Mouse (Mus musculus): Measurements from ENCODE around the gene Mroh7.

Gene Mroh7

DNA sequence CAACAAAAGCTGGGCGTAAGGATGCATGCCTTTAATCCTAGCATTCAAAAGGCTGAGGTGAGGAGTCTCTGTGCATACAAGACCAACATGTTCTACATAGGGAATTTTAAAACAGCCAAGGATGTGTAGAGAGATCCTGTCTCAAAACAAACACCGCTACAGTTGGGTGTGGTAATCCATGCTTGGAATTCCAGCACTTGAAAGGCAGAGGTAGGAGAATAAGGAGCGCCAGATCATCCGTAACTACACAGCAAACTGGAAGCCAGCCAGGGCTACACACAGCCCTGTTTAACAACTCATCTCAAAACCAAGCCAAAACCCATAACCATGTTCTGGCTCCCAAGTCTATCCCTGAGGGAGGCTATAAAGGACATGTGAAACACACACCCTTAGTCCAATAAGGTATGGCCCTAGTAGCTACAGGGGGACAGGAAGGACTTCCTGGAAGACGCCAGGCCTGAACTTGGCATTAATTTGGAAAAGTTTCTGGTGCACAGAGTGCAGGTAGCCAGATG, 66.7 kb downstream of the Mroh7 start:
- POLR2A ChIA-PET = no interaction called here

GRCm38 (mm10) chr4:106655681-106656080, 75.0 kb downstream of the Mroh7 start:
- POLR2A ChIA-PET = interaction anchor here in 3 of 4 experiments (0.6 to 2.5 kb wide), 10 partner anchors 9 to 849 kb away, joined by 3 to 11 read pairs (median 4); partner anchors contain the start of gene Ttc4 (in 1 of the 3)
- CTCF ChIA-PET = interaction anchor here in 2 of 4 experiments (0.5 to 0.8 kb wide), 2 partner anchors 23 to 75 kb away, joined by 3 read pairs; partner anchors contain the start of gene Mroh7 (in 1 of the 2)

More for the DNA sequence above, 66.7 kb downstream of the Mroh7 start:
- CTCF ChIA-PET = no interaction called here

- ChIA-PET CTCF (interaction anchor here in 2 of 4 experiments (0.8 to 1.0 kb wide), 2 partner anchors 22 to 55 kb away, joined by 3 read pairs; no protein-coding TSS in a partner anchor), POLR2A (interaction anchor here in 2 of 4 experiments (0.7 to 1.2 kb wide), 4 partner anchors 7 to 39 kb away, joined by 3 read pairs; no protein-coding TSS in a partner anchor)
Observed at GRCm38 (mm10) chr4:106653051-106653450, 77.7 kb downstream of the Mroh7 start.

- CTCF ChIA-PET = interaction anchor here in 1 of 4 experiments (1.0 kb wide), 1 partner anchor 56 kb away, joined by 3 read pairs; no protein-coding TSS in a partner anchor
- POLR2A ChIA-PET = interaction anchor here in 1 of 4 experiments (0.9 kb wide), 1 partner anchor 19 kb away, joined by 3 read pairs; no protein-coding TSS in a partner anchor
Observed at GRCm38 (mm10) chr4:106652546-106652945, 78.2 kb downstream of the Mroh7 start.

- ChIA-PET CTCF (interaction anchor here in 1 of 4 experiments (0.8 kb wide), 1 partner anchor 37 kb away, joined by 4 read pairs; no protein-coding TSS in a partner anchor), POLR2A (interaction anchor here in 3 of 4 experiments (0.6 to 2.3 kb wide), 14 partner anchors 10 to 527 kb away, joined by 3 to 10 read pairs (median 4); partner anchors contain the start of genes Ssbp3 (in 1 of the 3), Tceanc2 (in 1 of the 3) and Tmem59 (in 1 of the 3))
Observed at GRCm38 (mm10) chr4:106650833-106651527, 79.7 kb downstream of the Mroh7 start, which contains the start of gene Pars2. TSS of gene Pars2 (plus strand) at chr4:106651069.

DNA sequence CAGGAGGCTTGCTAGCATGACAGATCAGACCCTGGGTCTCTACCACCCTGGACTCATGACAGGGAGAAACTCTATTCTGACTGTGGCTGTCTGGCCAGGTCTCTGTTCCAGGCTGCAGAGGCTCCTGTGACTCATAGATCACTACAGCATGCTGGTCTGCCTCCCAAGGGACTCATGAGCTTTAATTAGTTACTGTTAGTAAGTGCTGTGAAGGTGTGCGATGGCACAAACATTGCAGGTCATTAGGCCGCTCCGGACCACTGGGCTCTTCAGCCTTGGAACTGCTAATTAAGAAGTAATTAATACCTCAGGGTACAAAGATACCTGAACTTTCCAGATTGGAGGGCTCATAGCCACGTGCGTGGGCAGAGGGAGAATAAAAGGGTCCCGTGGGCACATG, 83.6 kb downstream of the Mroh7 start:
- CTCF ChIA-PET = interaction anchor here in 2 of 4 experiments (0.6 to 1.3 kb wide), 3 partner anchors 10 to 148 kb away, joined by 3 to 5 read pairs (median 3); no protein-coding TSS in a partner anchor
- POLR2A ChIA-PET = interaction anchor here in 1 of 4 experiments (1.3 kb wide), 2 partner anchors 9 to 10 kb away, joined by 3 read pairs; no protein-coding TSS in a partner anchor

GRCm38 (mm10) chr4:106645797-106646196, 84.9 kb downstream of the Mroh7 start:
- POLR2A ChIA-PET = interaction anchor here in 3 of 4 experiments (0.5 to 1.1 kb wide), 8 partner anchors 8 to 1259 kb away, joined by 3 to 5 read pairs (median 3); no protein-coding TSS in a partner anchor
- CTCF ChIA-PET = interaction anchor here in 1 of 4 experiments (0.6 to 0.7 kb wide), 3 partner anchors 29 to 137 kb away, joined by 4 to 20 read pairs (median 10); partner anchors contain the start of gene Lexm

DNA sequence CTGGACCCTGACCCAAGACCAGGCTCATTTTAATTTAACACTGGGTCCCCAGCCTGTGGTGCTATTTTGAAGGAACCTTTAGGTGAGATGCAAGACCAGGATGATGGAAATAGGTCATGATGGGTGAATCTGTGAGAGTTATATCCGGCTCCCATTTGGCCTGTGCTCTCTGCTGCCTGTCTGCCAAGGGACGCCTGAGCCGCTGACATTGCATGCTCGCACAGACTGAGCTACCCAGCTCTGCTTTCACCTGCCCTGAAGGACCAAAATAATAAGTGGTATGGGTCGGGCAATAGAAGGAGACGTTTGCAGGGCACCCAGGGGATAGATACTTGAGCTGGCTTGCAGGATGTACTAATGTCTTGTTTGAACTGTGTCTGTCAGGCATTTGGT, 86.5 kb downstream of the Mroh7 start:
- ChIA-PET POLR2A (no interaction called here), CTCF (interaction anchor here in 3 of 4 experiments (0.5 kb wide), 3 partner anchors 136 to 1453 kb away, joined by 3 to 7 read pairs (median 7); no protein-coding TSS in a partner anchor)

GRCm38 (mm10) chr4:106643483-106644217, 87.1 kb downstream of the Mroh7 start:
- ChIA-PET CTCF (interaction anchor here in 2 of 4 experiments (0.5 to 0.9 kb wide), 2 partner anchors 13 to 1453 kb away, joined by 5 to 7 read pairs; no protein-coding TSS in a partner anchor), POLR2A (no interaction called here)

DNA sequence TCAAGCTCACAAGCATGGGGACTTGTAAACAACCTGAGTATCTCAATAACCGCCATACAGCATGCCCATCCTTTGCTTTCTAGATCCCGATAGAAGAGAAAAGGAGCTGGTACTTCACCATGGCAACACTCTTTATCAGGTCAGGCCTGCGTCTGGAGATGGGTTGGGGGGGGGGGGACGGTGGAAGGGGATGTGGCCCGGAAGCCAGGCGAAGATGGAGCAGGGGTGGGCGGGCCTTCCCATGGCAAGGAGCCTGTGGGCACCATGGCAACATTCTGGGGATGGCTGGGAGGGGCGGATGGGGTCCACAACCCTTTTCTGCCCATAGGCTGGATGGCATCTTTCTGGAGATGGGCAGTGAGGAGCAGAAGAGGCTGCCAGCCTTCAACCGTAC, 96.6 kb downstream of the Mroh7 start:
- POLR2A ChIA-PET = interaction anchor here in 3 of 4 experiments (0.8 to 2.0 kb wide), 5 partner anchors 11 to 74 kb away, joined by 3 to 4 read pairs (median 3); partner anchors contain the start of gene Ttc22 (in 1 of the 3)
- CTCF ChIA-PET = interaction anchor here in 3 of 4 experiments (0.6 to 1.5 kb wide), 6 partner anchors 74 to 524 kb away, joined by 3 to 9 read pairs (median 4); no protein-coding TSS in a partner anchor

DNA sequence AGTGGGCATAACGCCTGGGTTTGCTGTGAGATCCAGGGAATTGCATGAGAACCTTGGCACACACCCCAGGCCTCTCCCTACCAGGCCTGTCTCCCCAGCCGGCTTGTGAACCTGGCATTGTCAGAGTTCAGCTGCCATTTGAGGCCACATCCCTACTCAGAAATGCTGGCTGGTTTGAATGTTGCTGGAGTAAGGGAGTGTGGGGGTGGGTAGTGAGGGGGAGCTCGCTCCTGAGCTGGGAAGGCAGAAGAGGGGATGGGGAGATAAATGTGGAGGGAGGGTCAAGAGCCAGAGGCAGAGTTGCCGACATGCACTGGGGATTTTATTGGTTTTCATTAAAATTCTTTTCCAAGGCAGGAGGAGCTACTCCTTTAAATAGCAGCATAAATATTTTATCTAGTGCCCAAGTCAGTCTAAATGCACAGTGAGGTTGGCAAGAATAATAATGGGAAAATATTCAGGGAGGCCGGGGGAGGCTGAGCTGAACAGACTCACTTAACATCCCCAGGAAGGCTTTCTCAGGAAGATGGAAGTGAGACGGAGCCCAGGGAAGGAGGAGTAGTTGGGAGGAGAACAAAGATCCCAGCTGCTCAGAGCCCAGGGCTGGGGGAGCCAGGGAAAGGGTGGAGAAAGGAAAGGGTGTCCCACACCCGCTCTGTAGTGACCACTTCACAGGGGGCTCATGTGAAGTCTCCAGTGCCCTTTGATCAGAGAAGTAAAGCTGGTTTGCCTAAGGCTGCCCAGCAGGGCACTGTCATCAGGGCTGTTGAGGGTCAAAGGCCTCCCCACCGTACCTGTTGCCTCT, 97.2 kb downstream of the Mroh7 start:
- POLR2A ChIA-PET = interaction anchor here in 3 of 4 experiments (0.6 to 2.0 kb wide), 7 partner anchors 11 to 688 kb away, joined by 3 to 4 read pairs (median 3); partner anchors contain the start of gene Ttc22 (in 1 of the 3)
- CTCF ChIA-PET = interaction anchor here in 3 of 4 experiments (0.6 to 1.5 kb wide), 8 partner anchors 22 to 525 kb away, joined by 3 to 9 read pairs (median 3); no protein-coding TSS in a partner anchor

GRCm38 (mm10) chr4:106632313-106632712, 98.4 kb downstream of the Mroh7 start:
- POLR2A ChIA-PET = interaction anchor here in 2 of 4 experiments (1.2 to 2.5 kb wide), 2 partner anchors 72 to 74 kb away, joined by 3 to 6 read pairs; no protein-coding TSS in a partner anchor
- CTCF ChIA-PET = interaction anchor here in 3 of 4 experiments (0.6 to 4.0 kb wide), 5 partner anchors 50 to 81 kb away, joined by 3 to 53 read pairs (median 8); no protein-coding TSS in a partner anchor

Data from embryonic stem cell, embryonic (primary cell).